Mouse (Mus musculus) brain, embryonic 14.5 days (tissue): ENCODE measurements at regions not wholly inside any gene's neighbourhood (a gene's known extent, or its start where the extent isn't known, plus 50 kb on each side); places are given as distances from the start of the nearest gene placed in this dataset.

Source experiments
- CTCF ChIP-seq: fragments of 200-500 bp; IDR thresholded peaks from 2 replicates; pipeline ENCODE4 v1.5.1; 2012; ENCODE audit warnings: inconsistent platforms, mild to moderate bottlenecking, moderate library complexity, borderline replicate concordance; ENCODE audit not compliant: insufficient read depth, insufficient read length; ENCODE audit errors: extremely low read depth
- POLR2A ChIP-seq: fragments of 200-500 bp; IDR thresholded peaks from 2 replicates; pipeline ENCODE4 v1.6.1; 2012; ENCODE audit warnings: mild to moderate bottlenecking, inconsistent platforms, borderline replicate concordance; ENCODE audit not compliant: poor library complexity, insufficient read depth, insufficient read length, severe bottlenecking; ENCODE audit errors: extremely low read depth

GRCm38 (mm10) chr17:79786270-79786669 is 71.4 kb upstream of the Cyp1b1 start:
- TF ChIP-seq CTCF (no peak), POLR2A (no peak)
